Mouse (Mus musculus) heart, embryonic 11.5 days (tissue): ENCODE measurements at regions not wholly inside any gene's neighbourhood (a gene's known extent, or its start where the extent isn't known, plus 50 kb on each side); places are given as distances from the start of the nearest gene placed in this dataset.

ENCODE experiments used
- ATAC-seq: fragments of 200-750 bp; cut with Nextera tagmentation; replicated peaks from 2 replicates; pipeline ENCODE4 v1.8.0; 2017; ENCODE audit warnings: moderate library complexity; ENCODE audit not compliant: insufficient number of reproducible peaks, low FRiP score, low TSS enrichment
- H3K27ac ChIP-seq: fragments of 300-500 bp; sonication (generic); 2 replicates; pipeline ENCODE4 v1.5.1; 2014; ENCODE audit warnings: mild to moderate bottlenecking, low read depth, low read length
- H3K27me3 ChIP-seq: fragments of 300-500 bp; sonication (generic); 2 replicates; pipeline ENCODE4 v1.6.1; 2014; ENCODE audit warnings: mild to moderate bottlenecking, low read length, mixed read lengths; ENCODE audit not compliant: control insufficient read depth, insufficient read depth
- H3K36me3 ChIP-seq: fragments of 300-500 bp; sonication (generic); 2 replicates; pipeline ENCODE4 v1.6.1; 2014; ENCODE audit warnings: mild to moderate bottlenecking, low read length, moderate library complexity, mixed read lengths; ENCODE audit not compliant: control insufficient read depth, insufficient read depth
- H3K4me1 ChIP-seq: fragments of 300-500 bp; sonication (generic); 2 replicates; pipeline ENCODE4 v1.6.1; 2014; ENCODE audit warnings: low read length; ENCODE audit not compliant: control insufficient read depth, insufficient read depth
- H3K4me2 ChIP-seq: fragments of 300-500 bp; sonication (generic); 2 replicates; pipeline ENCODE4 v1.6.1; 2014; ENCODE audit warnings: mild to moderate bottlenecking, moderate library complexity
- H3K4me3 ChIP-seq: fragments of 300-500 bp; sonication (generic); 2 replicates; pipeline ENCODE4 v1.5.1; 2014; ENCODE audit warnings: low read depth, low read length
- H3K9ac ChIP-seq: fragments of 300-500 bp; sonication (generic); 2 replicates; pipeline ENCODE4 v1.6.1; 2014; ENCODE audit warnings: mild to moderate bottlenecking, low read depth, low read length, moderate library complexity
- H3K9me3 ChIP-seq: fragments of 300-500 bp; sonication (generic); replicated peaks from 2 replicates; pipeline ENCODE4 v1.6.1; 2016; ENCODE audit warnings: low read length; ENCODE audit not compliant: control insufficient read depth
- WGBS: fragments of 180-500 bp; shearing (Covaris S2); extraction: QIAGEN DNeasy Blood & Tissue Kit; methylation state at CpG from one replicate; pipeline ENCODE4 v1.1.7; 2014; ENCODE audit not compliant: insufficient replicate concordance; 5-methylcytosine and 5-hydroxymethylcytosine counted together

- H3K4me1 ChIP-seq, result no peaks in the 10 kb centered on the region
- no peak for ATAC-seq
- H3K27ac ChIP-seq, result no peak overlapping the region
- 87% methylated on average over 6 of the region's 6 CpGs for WGBS
- H3K4me3 ChIP-seq, result no peak overlapping the region
- H3K4me2 ChIP-seq, result no peak overlapping the region
- H3K9ac ChIP-seq, result no peak overlapping the region
- H3K9me3 ChIP-seq, result no peaks in the 10 kb centered on the region
- no peaks in the 10 kb centered on the region for H3K36me3 ChIP-seq
- no peaks in the 10 kb centered on the region for H3K27me3 ChIP-seq
Observed at GRCm38 (mm10) chr15:42333642-42334041, 2199.5 kb downstream of the 9330182O14Rik start.

- 74% methylated on average over 3 of the region's 3 CpGs for WGBS
- Histone ChIP-seq H3K27me3 (no peaks in the 10 kb centered on the region), H3K9me3 (no peaks in the 10 kb centered on the region), H3K36me3 (no peaks in the 10 kb centered on the region), H3K4me3 (no peak overlapping the region), H3K9ac (no peak overlapping the region), H3K4me1 (no peaks in the 10 kb centered on the region), H3K4me2 (no peak overlapping the region), H3K27ac (no peak overlapping the region)
- no peak for ATAC-seq
Observed at GRCm38 (mm10) chr15:42346131-42346530, 2212.0 kb downstream of the 9330182O14Rik start.

GRCm38 (mm10) chr15:42361871-42362270, 2227.7 kb downstream of the 9330182O14Rik start:
- Histone ChIP-seq H3K4me1 (no peaks in the 10 kb centered on the region), H3K36me3 (no peaks in the 10 kb centered on the region), H3K4me2 (no peak overlapping the region), H3K27ac (no peak overlapping the region), H3K9me3 (no peaks in the 10 kb centered on the region), H3K4me3 (no peak overlapping the region), H3K9ac (no peak overlapping the region), H3K27me3 (no peaks in the 10 kb centered on the region)
- no peak for ATAC-seq

- no peaks in the 10 kb centered on the region for H3K36me3 ChIP-seq
- H3K9ac ChIP-seq, result no peak overlapping the region
- H3K4me1 ChIP-seq, result no peaks in the 10 kb centered on the region
- H3K27ac ChIP-seq, result no peak overlapping the region
- H3K27me3 ChIP-seq, result no peaks in the 10 kb centered on the region
- H3K4me3 ChIP-seq, result no peak overlapping the region
- no peak overlapping the region for H3K4me2 ChIP-seq
- H3K9me3 ChIP-seq, result no peaks in the 10 kb centered on the region
- ATAC-seq, result no peak
- 84% methylated on average over 1 of the region's 1 CpGs for WGBS
Observed at GRCm38 (mm10) chr15:42364979-42365378, 2230.8 kb downstream of the 9330182O14Rik start.

- H3K27ac ChIP-seq, result no peak overlapping the region
Observed at GRCm38 (mm10) chr15:42366796-42367195, 2232.6 kb downstream of the 9330182O14Rik start.

GRCm38 (mm10) chr15:42369603-42370002, 2235.4 kb downstream of the 9330182O14Rik start:
- Histone ChIP-seq H3K27ac (no peak overlapping the region), H3K4me1 (no peaks in the 10 kb centered on the region), H3K4me3 (no peak overlapping the region), H3K9ac (no peak overlapping the region), H3K27me3 (no peaks in the 10 kb centered on the region), H3K36me3 (no peaks in the 10 kb centered on the region), H3K9me3 (no peaks in the 10 kb centered on the region), H3K4me2 (no peak overlapping the region)
- ATAC-seq, result no peak

More at GRCm38 (mm10) chr15:42366796-42367195, 2232.6 kb downstream of the 9330182O14Rik start:
- Histone ChIP-seq H3K9me3 (no peaks in the 10 kb centered on the region), H3K27me3 (no peaks in the 10 kb centered on the region), H3K4me3 (no peak overlapping the region), H3K9ac (no peak overlapping the region), H3K4me2 (no peak overlapping the region), H3K4me1 (no peaks in the 10 kb centered on the region), H3K36me3 (no peaks in the 10 kb centered on the region)
- ATAC-seq, result no peak
- WGBS, result 70% methylated on average over 3 of the region's 3 CpGs

GRCm38 (mm10) chr15:42370044-42370443, 2235.9 kb downstream of the 9330182O14Rik start:
- Histone ChIP-seq H3K9ac (no peak overlapping the region), H3K36me3 (no peaks in the 10 kb centered on the region), H3K4me1 (no peaks in the 10 kb centered on the region), H3K9me3 (no peaks in the 10 kb centered on the region), H3K4me2 (no peak overlapping the region), H3K4me3 (no peak overlapping the region), H3K27ac (no peak overlapping the region), H3K27me3 (no peaks in the 10 kb centered on the region)
- ATAC-seq, result no peak
- 65% methylated on average over 1 of the region's 1 CpGs for WGBS

GRCm38 (mm10) chr15:42372704-42373286, 2238.6 kb downstream of the 9330182O14Rik start:
- Histone ChIP-seq H3K27me3 (no peaks in the 10 kb centered on the region), H3K36me3 (no peaks in the 10 kb centered on the region), H3K4me3 (no peak overlapping the region), H3K4me2 (no peak overlapping the region), H3K9me3 (no peaks in the 10 kb centered on the region), H3K4me1 (no peaks in the 10 kb centered on the region), H3K27ac (no peak overlapping the region), H3K9ac (no peak overlapping the region)
- WGBS, result 81% methylated on average over 2 of the region's 2 CpGs
- ATAC-seq, result no peak
